In the genomic region with DNA sequence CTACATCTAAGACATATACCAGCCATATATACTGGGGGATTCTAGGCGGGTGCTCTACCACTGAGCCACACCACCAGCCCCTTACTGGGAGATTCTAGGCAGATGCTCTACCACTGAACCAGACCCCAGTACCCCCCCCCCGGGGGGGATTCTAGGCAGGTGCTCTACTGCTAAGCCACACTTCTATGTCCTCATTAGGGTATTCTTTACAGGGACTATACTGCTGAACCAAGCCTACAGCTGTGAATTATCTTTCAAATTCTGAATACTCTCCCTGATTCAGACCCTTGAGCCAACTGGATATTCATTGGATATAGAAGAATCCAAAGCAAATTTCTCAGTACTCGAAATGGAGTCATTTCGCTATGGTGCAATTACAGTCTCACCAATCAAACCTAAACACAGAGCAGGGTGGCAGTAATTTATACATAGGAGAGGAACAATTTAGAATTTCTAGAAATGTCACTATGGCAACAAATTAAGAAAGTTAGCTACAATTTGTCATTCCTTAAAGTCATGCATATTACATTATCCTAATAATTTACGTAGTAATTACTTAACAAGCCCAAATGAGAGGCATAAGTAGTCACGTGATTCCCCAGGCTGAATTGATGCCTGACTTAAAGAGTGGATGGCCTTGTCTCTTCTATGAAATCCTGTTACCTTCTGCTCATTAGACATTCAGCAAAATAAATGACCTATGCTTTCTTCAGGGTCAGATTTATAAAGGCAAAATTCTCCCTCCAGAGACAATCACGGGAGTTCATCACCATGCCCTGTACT, we compare ENCODE assay signal across 23 mouse cellular contexts.
"Had no signal": no experiment of that assay in that cellular context is flagged by ENCODE, and none has a peak within 500 bp of the region (broad histone marks: within the 10 kb centered on the region; RNA-seq: fewer than 3 reads in every experiment).

No protein-coding gene starts in this region.

- DNase-seq: kidney, adult 8-10 months; kidney, postnatal 10 days; kidney, postnatal 36 days; left cerebral cortex, postnatal 4 days; liver, postnatal 0 days; lung, embryonic 14.5 days; lung, postnatal 36 days; retina, postnatal 1 day; right cerebral cortex, postnatal 25 days; spleen, adult 18-20 months; thymus, adult 2 months; thymus, postnatal 14 days; thymus, postnatal 4 days had no signal

- H3K27me3 ChIP-seq: kidney, embryonic 15.5 days; limb, embryonic 12.5 days; limb, embryonic 15.5 days; midbrain, embryonic 12.5 days; midbrain, embryonic 15.5 days; neural tube, embryonic 13.5 days had no signal

- ATAC-seq: liver, postnatal 0 days; lung, postnatal 0 days; midbrain, embryonic 15.5 days had no signal

- H3K9ac ChIP-seq: kidney, embryonic 15.5 days; limb, embryonic 12.5 days; limb, embryonic 15.5 days; liver, embryonic 14.5 days; liver, postnatal 0 days; lung, embryonic 14.5 days; midbrain, embryonic 12.5 days; midbrain, embryonic 15.5 days; neural tube, embryonic 13.5 days had no signal

- H3K36me3 ChIP-seq: kidney, embryonic 15.5 days; limb, embryonic 12.5 days; limb, embryonic 15.5 days; midbrain, embryonic 12.5 days; midbrain, embryonic 15.5 days; neural tube, embryonic 13.5 days had no signal

- H3K4me2 ChIP-seq: kidney, embryonic 15.5 days; limb, embryonic 12.5 days; limb, embryonic 15.5 days; liver, embryonic 11.5 days; lung, embryonic 14.5 days; midbrain, embryonic 12.5 days; midbrain, embryonic 15.5 days; neural tube, embryonic 13.5 days had no signal

- H3K4me3 ChIP-seq: kidney, embryonic 15.5 days; limb, embryonic 12.5 days; limb, embryonic 15.5 days; midbrain, embryonic 12.5 days; midbrain, embryonic 15.5 days; myocyte; neural tube, embryonic 13.5 days had no signal

- H3K27ac ChIP-seq: kidney, embryonic 15.5 days; limb, embryonic 12.5 days; limb, embryonic 15.5 days; liver, embryonic 14.5 days; midbrain, embryonic 12.5 days; midbrain, embryonic 15.5 days; neural tube, embryonic 13.5 days had no signal

- H3K4me1 ChIP-seq: kidney, embryonic 15.5 days; limb, embryonic 12.5 days; limb, embryonic 15.5 days; midbrain, embryonic 12.5 days; midbrain, embryonic 15.5 days; neural tube, embryonic 13.5 days had no signal

- H3K9me3 ChIP-seq: kidney, embryonic 15.5 days; limb, embryonic 12.5 days; limb, embryonic 15.5 days; midbrain, embryonic 12.5 days; midbrain, embryonic 15.5 days; neural tube, embryonic 13.5 days had no signal
